Comparison of ENCODE assay signal across 8 mouse cellular contexts in the genomic region with DNA sequence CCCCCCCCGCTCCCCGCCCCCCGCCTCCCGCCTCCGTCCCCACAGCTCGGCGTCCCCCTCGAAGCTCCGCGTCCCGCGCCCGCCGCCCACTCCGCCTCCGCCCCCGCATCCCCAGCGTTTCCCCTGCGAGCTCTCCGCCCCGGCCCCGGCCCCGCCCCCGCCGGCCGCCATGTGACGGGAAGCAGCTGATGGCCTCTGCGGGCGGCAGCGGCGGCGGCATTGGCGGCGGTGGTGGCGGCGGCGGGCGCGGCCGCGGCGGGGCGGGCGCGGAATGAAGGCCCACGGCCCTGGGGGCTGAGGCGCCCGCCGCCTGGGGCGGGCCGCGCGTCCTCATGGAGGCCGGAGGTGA. TPM values are rescaled to one million over a fixed set of nuclear protein-coding genes. Genes with fewer than 3 reads are reported as not detected.
A peak's percentile ranks its signal among the peaks of the same experiment; 100 is the strongest.
DNase-seq lines count a peak whose midpoint lies in the region; ATAC-seq and TF ChIP-seq lines count a peak whose summit lies in the region.

A gene (plus strand): TSS at position 176 of the 349 bp plus-strand sequence.

- H3K4me3 ChIP-seq in G1E (ENCODE audit: low read depth, low read length), result peak within 1 kb of the TSS; percentile 91
- H3K4me3 ChIP-seq in forebrain, postnatal 0 days (ENCODE audit: low read depth, low read length), result peak within 1 kb of the TSS; percentile 85
- H3K4me3 ChIP-seq in layer of hippocampus, adult 2 months, result peak within 1 kb of the TSS; percentile 97
- H3K4me3 ChIP-seq in lung, embryonic 16.5 days (ENCODE audit: low read length), result peak within 1 kb of the TSS; percentile 98
- H3K4me3 ChIP-seq in olfactory bulb, adult 2 months (ENCODE audit: insufficient read depth, low read depth, low read length), result peak within 1 kb of the TSS; percentile 96

- TF ChIP-seq CTCF in G1E (IDR thresholded peaks at IDR 0.05; ENCODE audit: low read depth, low read length), result no peak
- TF ChIP-seq CTCF in forebrain, postnatal 0 days (IDR thresholded peaks at IDR 0.05; ENCODE audit: low read depth), result no peak
- no peak for TF ChIP-seq CTCF in layer of hippocampus, adult 2 months (conservative IDR thresholded peaks at IDR 0.05)
- no peak for TF ChIP-seq CTCF in olfactory bulb, adult 2 months (IDR thresholded peaks at IDR 0.05; ENCODE audit: insufficient read depth, low read depth, low read length)

- H3K4me2 ChIP-seq in forebrain, postnatal 0 days (ENCODE audit: low read depth), result peak within 1 kb of the TSS; percentile 93
- H3K4me2 ChIP-seq in lung, embryonic 16.5 days (ENCODE audit: low read depth, low read length), result peak within 1 kb of the TSS; percentile 64

- intact Hi-C loops in heart, postnatal 36 days (cut with DNase I), result loop anchor here (5.0 kb wide), 1 partner anchor 240 kb away; a partner anchor contains a TSS

- no peaks in the 10 kb centered on the region for H3K9me3 ChIP-seq in G1E (replicated peaks)
- no peaks in the 10 kb centered on the region for H3K9me3 ChIP-seq in forebrain, postnatal 0 days (ENCODE audit: low read length)
- no peaks in the 10 kb centered on the region for H3K9me3 ChIP-seq in lung, embryonic 16.5 days (ENCODE audit: control insufficient read depth, low read length)

- ATAC-seq in G1E (ENCODE audit: extremely low read depth, insufficient number of reproducible peaks, low FRiP score, poor library complexity, severe bottlenecking), result no peak
- peak; percentile 84 for ATAC-seq in forebrain, postnatal 0 days
- ATAC-seq in lung, embryonic 16.5 days (ENCODE audit: low read depth), result peak; percentile 85

- WGBS in forebrain, postnatal 0 days, result 2% methylated on average over 10 of the region's 54 CpGs
- 0% methylated on average over 1 of the region's 54 CpGs for WGBS in lung, embryonic 16.5 days
- under 1% methylated on average over 44 of the region's 54 CpGs for WGBS in olfactory bulb, adult 2 months

- peaks cover 17% of the 10 kb centered on the region for H3K36me3 ChIP-seq in G1E (replicated peaks)
- H3K36me3 ChIP-seq in forebrain, postnatal 0 days (ENCODE audit: insufficient read depth), result no peaks in the 10 kb centered on the region
- H3K36me3 ChIP-seq in lung, embryonic 16.5 days (ENCODE audit: control insufficient read depth, insufficient read depth, low read length), result no peaks in the 10 kb centered on the region

- H3K27me3 ChIP-seq in G1E (ENCODE audit: insufficient read depth, low read length), result peaks cover 25% of the 10 kb centered on the region
- no peaks in the 10 kb centered on the region for H3K27me3 ChIP-seq in forebrain, postnatal 0 days (ENCODE audit: insufficient read depth, low read length)
- no peaks in the 10 kb centered on the region for H3K27me3 ChIP-seq in lung, embryonic 16.5 days (ENCODE audit: control insufficient read depth, insufficient read depth, low read depth, low read length)

- peaks cover 41% of the 10 kb centered on the region for H3K4me1 ChIP-seq in G1E (ENCODE audit: insufficient read depth, low read depth, low read length)
- H3K4me1 ChIP-seq in forebrain, postnatal 0 days (ENCODE audit: insufficient read depth), result peaks cover 19% of the 10 kb centered on the region
- H3K4me1 ChIP-seq in lung, embryonic 16.5 days (replicated peaks; ENCODE audit: control insufficient read depth, insufficient read depth, low read length), result peaks cover 45% of the 10 kb centered on the region
- H3K4me1 ChIP-seq in olfactory bulb, adult 2 months (ENCODE audit: control insufficient read depth, insufficient read depth, low read length), result peaks cover 20% of the 10 kb centered on the region

- peak within 1 kb of the TSS; percentile 91 for H3K27ac ChIP-seq in forebrain, postnatal 0 days (ENCODE audit: low read depth, low read length)
- H3K27ac ChIP-seq in layer of hippocampus, adult 2 months, result peak within 1 kb of the TSS; percentile 95
- peak within 1 kb of the TSS; percentile 96 for H3K27ac ChIP-seq in lung, embryonic 16.5 days (ENCODE audit: low read length)
- H3K27ac ChIP-seq in olfactory bulb, adult 2 months (ENCODE audit: insufficient read depth, low read depth, low read length), result peak within 1 kb of the TSS; percentile 83

- DNase-seq in G1E (ENCODE audit: low spot score), result peak; percentile 83
- DNase-seq in cerebellum, adult 18-20 months, result peak; percentile 86 to 90
- peak; percentile 68 for DNase-seq in forebrain, postnatal 0 days
- peak in 1 of 2 experiments; percentile 88 for DNase-seq in heart, postnatal 36 days
- DNase-seq in layer of hippocampus, adult 2 months (ENCODE audit: low spot score in 2 of 2), result peak; percentile 73 to 82
- DNase-seq in thymus, postnatal 0 days (ENCODE audit: low spot score), result peak; percentile 75

- no peak; the same call in 1 of the 2 replicates for TF ChIP-seq POLR2A in olfactory bulb, adult 2 months (IDR thresholded peaks at IDR 0.05; ENCODE audit: insufficient read depth, low read depth, low read length)

- peak within 1 kb of the TSS; percentile 92 for H3K9ac ChIP-seq in forebrain, postnatal 0 days
- H3K9ac ChIP-seq in lung, embryonic 16.5 days (ENCODE audit: low read length), result peak within 1 kb of the TSS; percentile 96

RNA-seq across cellular contexts. Expression of the gene that starts here (rescaled TPM):
- total RNA-seq in G1E (2014; fragmentation: Nextera tagmentation) (14.7 and 26.3 TPM in 2 replicates), G1E (2017) (61.5 and 69.3 TPM in 2 replicates)
- 29.8 and 34.5 TPM in 2 replicates for polyA plus RNA-seq in G1E (2012)
- 296 and 318 TPM in 2 replicates for total RNA-seq in forebrain, postnatal 0 days (2014; rRNA removed)
- polyA plus RNA-seq in forebrain, postnatal 0 days (2015; fragmentation: Nextera tagmentation; extraction: Ambion mirVana), result 292 and 327 TPM in 2 replicates
- 100 to 1,000 TPM in 1 of 2 experiments, 10 to 100 TPM in 1; 97.1 to 104 TPM for total RNA-seq in heart, postnatal 36 days (2021)
- total RNA-seq in layer of hippocampus, adult 2 months (2021), result 100 to 1,000 TPM; 262 to 264 TPM
- polyA plus RNA-seq in lung, embryonic 16.5 days (2015; fragmentation: Nextera tagmentation; extraction: Ambion mirVana), result 38.1 and 45.0 TPM in 2 replicates
- not detected in 2 replicates for polyA plus RNA-seq in olfactory bulb, adult 2 months (2012; ENCODE audit: insufficient read depth, insufficient read length, low replicate concordance, missing spikeins)
- polyA plus RNA-seq in thymus, postnatal 0 days (2015; fragmentation: Nextera tagmentation; extraction: Ambion mirVana), result 51.3 and 59.8 TPM in 2 replicates
